Mouse (Mus musculus) myocyte (in vitro differentiated cells): ENCODE measurements at regions not wholly inside any gene's neighbourhood (a gene's known extent, or its start where the extent isn't known, plus 50 kb on each side); places are given as distances from the start of the nearest gene placed in this dataset.

Experiments used
- H3K27me3 ChIP-seq: one replicate; pipeline ENCODE4 v1.6.1; 2011; ENCODE audit not compliant: control insufficient read depth, insufficient read depth, insufficient read length
- H3K36me3 ChIP-seq: one replicate; pipeline ENCODE4 v1.6.1; 2011; ENCODE audit not compliant: control insufficient read depth, insufficient read depth
- H3K4me2 ChIP-seq: one replicate; pipeline ENCODE4 v1.6.1; 2011; ENCODE audit warnings: low read depth, control low read depth
- H3K4me3 ChIP-seq: one replicate; pipeline ENCODE4 v1.5.1; 2011; ENCODE audit warnings: mild to moderate bottlenecking, control low read depth, moderate library complexity
- H3K79me2 ChIP-seq: one replicate; pipeline ENCODE4 v1.6.1; 2011; ENCODE audit not compliant: control insufficient read depth, insufficient read depth
- H3ac ChIP-seq: one replicate; pipeline ENCODE4 v1.6.1; 2011; ENCODE audit not compliant: control insufficient read depth, insufficient read length
- CEBPB ChIP-seq: IDR thresholded peaks from 2 replicates; pipeline ENCODE4 v1.6.1; 2011; ENCODE audit warnings: mild to moderate bottlenecking, moderate library complexity; ENCODE audit not compliant: poor library complexity, insufficient read depth, severe bottlenecking
- E2F4 ChIP-seq: IDR thresholded peaks from one replicate; pipeline ENCODE4 v1.6.1; 2011; ENCODE audit warnings: mild to moderate bottlenecking, control low read depth, moderate library complexity; ENCODE audit not compliant: insufficient read depth
- MAX ChIP-seq: IDR thresholded peaks from one replicate; pipeline ENCODE4 v1.6.1; 2011; ENCODE audit warnings: low read depth, mild to moderate bottlenecking, control low read depth
- MYOD1 ChIP-seq, 3 experiments: IDR thresholded peaks; one replicate each; pipeline ENCODE4 v1.6.1; 2011; ENCODE audit warnings: control low read depth in 2 of 3, low read depth in 2 of 3, mild to moderate bottlenecking in 2 of 3, moderate library complexity in 1 of 3; ENCODE audit not compliant: insufficient read length in 2 of 3, control insufficient read depth in 1 of 3
- MYOG ChIP-seq, 3 experiments: IDR thresholded peaks; one replicate each; pipeline ENCODE4 v1.6.1; 2011; ENCODE audit warnings: control low read depth in 2 of 3, low read depth in 2 of 3, mild to moderate bottlenecking in 2 of 3; ENCODE audit not compliant: insufficient read length in 2 of 3, control insufficient read depth in 1 of 3, insufficient read depth in 1 of 3
- POLR2A ChIP-seq: IDR thresholded peaks from one replicate; pipeline ENCODE4 v1.6.1; 2011; ENCODE audit warnings: low read depth, mild to moderate bottlenecking, control low read depth, moderate library complexity; ENCODE audit not compliant: insufficient read length
- POLR2AphosphoS2 ChIP-seq: IDR thresholded peaks from one replicate; pipeline ENCODE4 v1.6.1; 2011; ENCODE audit warnings: low read depth, control low read depth; ENCODE audit not compliant: insufficient read length
- REST ChIP-seq: IDR thresholded peaks from one replicate; pipeline ENCODE4 v1.6.1; 2011; ENCODE audit warnings: mild to moderate bottlenecking, control low read depth, moderate library complexity; ENCODE audit not compliant: insufficient read depth, insufficient read length
- SRF ChIP-seq: IDR thresholded peaks from one replicate; pipeline ENCODE4 v1.6.1; 2011; ENCODE audit warnings: low read depth; ENCODE audit not compliant: control insufficient read depth, insufficient read length
- TCF12 ChIP-seq: IDR thresholded peaks from one replicate; pipeline ENCODE4 v1.6.1; 2011; ENCODE audit warnings: mild to moderate bottlenecking, control low read depth; ENCODE audit not compliant: poor library complexity, insufficient read depth, severe bottlenecking
- TCF3 ChIP-seq: IDR thresholded peaks from one replicate; pipeline ENCODE4 v1.6.1; 2011; ENCODE audit warnings: low read depth, control low read depth; ENCODE audit not compliant: insufficient read length

DNA sequence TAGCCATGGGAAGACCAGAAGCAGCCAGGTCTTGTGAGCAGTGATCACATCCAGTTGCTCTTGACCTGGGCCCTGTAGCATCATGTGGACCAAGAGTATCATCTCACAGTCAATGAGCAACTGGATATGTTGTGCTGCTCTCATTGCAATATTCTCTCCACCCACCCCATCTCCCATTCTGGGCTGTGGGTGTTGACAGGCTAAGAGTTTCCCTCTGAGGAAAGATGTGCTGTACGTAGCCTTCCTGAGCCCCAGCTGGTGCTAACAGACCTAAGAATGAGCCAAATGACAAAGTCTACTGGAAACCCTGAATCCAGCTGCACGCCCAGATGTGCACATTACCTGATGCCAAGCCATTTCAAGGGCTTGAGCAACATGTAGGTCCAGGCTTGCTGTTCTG, 380.5 kb downstream of the Agtpbp1 start:
- H3K4me3 ChIP-seq = no peak overlapping the region
- no peaks in the 10 kb centered on the region for H3K36me3 ChIP-seq
- H3K79me2 ChIP-seq = no peaks in the 10 kb centered on the region
- no peak overlapping the region for H3K4me2 ChIP-seq
- no peak for TF ChIP-seq REST
- no peak for TF ChIP-seq CEBPB
- no peak for TF ChIP-seq MYOD1 (IDR thresholded peaks at IDR 0.05; ENCODE audit: control insufficient read depth in 1 of 3, insufficient read length in 2 of 3, low read depth in 2 of 3)
- no peaks in the 10 kb centered on the region for H3K27me3 ChIP-seq
- H3ac ChIP-seq = no peak overlapping the region

GRCm38 (mm10) chr13:59196311-59196710, 388.7 kb downstream of the Agtpbp1 start:
- H3ac ChIP-seq = no peak overlapping the region
- H3K36me3 ChIP-seq = no peaks in the 10 kb centered on the region
- TF ChIP-seq MAX (no peak), TCF3 (no peak), TCF12 (no peak), REST (no peak), E2F4 (no peak), POLR2A (no peak), MYOG (IDR thresholded peaks at IDR 0.05; ENCODE audit: control insufficient read depth in 1 of 3, insufficient read depth in 1 of 3, insufficient read length in 2 of 3, low read depth in 2 of 3) (no peak), MYOD1 (IDR thresholded peaks at IDR 0.05; ENCODE audit: control insufficient read depth in 1 of 3, insufficient read length in 2 of 3, low read depth in 2 of 3) (no peak), CEBPB (no peak), POLR2AphosphoS2 (no peak)
- H3K4me2 ChIP-seq = no peak overlapping the region
- no peaks in the 10 kb centered on the region for H3K27me3 ChIP-seq
- no peaks in the 10 kb centered on the region for H3K79me2 ChIP-seq
- H3K4me3 ChIP-seq = no peak overlapping the region

- Histone ChIP-seq H3K79me2 (no peaks in the 10 kb centered on the region), H3K27me3 (no peaks in the 10 kb centered on the region), H3K4me2 (no peak overlapping the region), H3ac (no peak overlapping the region), H3K4me3 (no peak overlapping the region), H3K36me3 (no peaks in the 10 kb centered on the region)
- TF ChIP-seq E2F4 (no peak), MYOG (IDR thresholded peaks at IDR 0.05; ENCODE audit: control insufficient read depth in 1 of 3, insufficient read depth in 1 of 3, insufficient read length in 2 of 3, low read depth in 2 of 3) (no peak), REST (no peak), MYOD1 (IDR thresholded peaks at IDR 0.05; ENCODE audit: control insufficient read depth in 1 of 3, insufficient read length in 2 of 3, low read depth in 2 of 3) (no peak), SRF (no peak), TCF12 (no peak), MAX (no peak)
These were observed 382.1 kb downstream of the Ntrk2 start for GRCm38 (mm10) chr13:59188431-59188830.
